20 mouse cellular contexts compared by ENCODE assay signal in genomic region chr17:74715128-74715527, GRCm38 (mm10). TPM values are rescaled to one million over a fixed set of nuclear protein-coding genes. Genes with fewer than 3 reads are reported as not detected.
DNase-seq lines count a peak whose midpoint lies in the region; ATAC-seq lines count a peak whose summit lies in the region.
"Had no signal": no experiment of that assay in that cellular context is flagged by ENCODE, and none has a peak within 500 bp of the region (broad histone marks: within the 10 kb centered on the region; RNA-seq: fewer than 3 reads in every experiment).

No protein-coding gene starts in this region.

- no peaks in the 10 kb centered on the region for H3K9me3 ChIP-seq in heart, embryonic 12.5 days (replicated peaks)
- no peaks in the 10 kb centered on the region for H3K9me3 ChIP-seq in heart, embryonic 10.5 days
- H3K9me3 ChIP-seq in megakaryocyte, embryonic 14.5 days: no peaks in the 10 kb centered on the region
- no peaks in the 10 kb centered on the region for H3K9me3 ChIP-seq in forebrain, embryonic 14.5 days (replicated peaks; ENCODE audit: control insufficient read depth, low read length)
- H3K9me3 ChIP-seq: G1E had no signal

- DNase-seq in heart, embryonic 10.5 days (ENCODE audit: low spot score): no peak
- DNase-seq in forebrain, embryonic 14.5 days (ENCODE audit: low spot score): no peak
- DNase-seq: adrenal gland, adult 2 months; adrenal gland, adult 8-10 months; adrenal gland, postnatal 10 days; adrenal gland, postnatal 14 days; adrenal gland, postnatal 25 days; adrenal gland, postnatal 36 days; B cell, adult 2 months; cerebellum, adult 11 months; cerebellum, adult 11-12 months; cerebellum, adult 18-20 months had no signal

- ATAC-seq in heart, embryonic 12.5 days (ENCODE audit: insufficient number of reproducible peaks, low FRiP score): 0 out of 2 replicates have a peak, but pooled peaks have one; percentile 7
- ATAC-seq in megakaryocyte, adult 5-6 weeks (ENCODE audit: poor library complexity, severe bottlenecking): no peak
- 0 out of 2 replicates have a peak, but pooled peaks have one; percentile 7 for ATAC-seq in granulocyte monocyte progenitor cell, adult 5-6 weeks (replicated peaks; ENCODE audit: poor library complexity, severe bottlenecking)
- ATAC-seq in forebrain, embryonic 14.5 days: no peak
- ATAC-seq: activated CD4-positive, CD25-positive, alpha-beta regulatory T cell, adult 4 months; CD4-positive, CD25-positive, alpha-beta regulatory T cell, adult 4 months; Patski had no signal

- H3K4me1 ChIP-seq in heart, embryonic 12.5 days (replicated peaks): 0 out of 2 replicates have a peak, but pooled peaks cover 5% of the 10 kb centered on the region
- H3K4me1 ChIP-seq in heart, embryonic 10.5 days: no peaks in the 10 kb centered on the region; the same call in 1 of the 2 replicates
- H3K4me1 ChIP-seq in megakaryocyte, embryonic 14.5 days: peaks cover 43% of the 10 kb centered on the region
- peaks cover 4% of the 10 kb centered on the region; the same call in 1 of the 2 replicates for H3K4me1 ChIP-seq in forebrain, embryonic 14.5 days (ENCODE audit: control insufficient read depth, insufficient read depth, low read length)

- no peak overlapping the region for H3K4me2 ChIP-seq in heart, embryonic 12.5 days
- no peak overlapping the region for H3K4me2 ChIP-seq in forebrain, embryonic 14.5 days (ENCODE audit: low read length)

- H3K27ac ChIP-seq in heart, embryonic 12.5 days (ENCODE audit: poor library complexity, severe bottlenecking): no peak overlapping the region
- H3K27ac ChIP-seq in heart, embryonic 10.5 days: no peak overlapping the region
- no peak overlapping the region for H3K27ac ChIP-seq in forebrain, embryonic 14.5 days (ENCODE audit: low read depth, low read length)

- peaks cover 8% of the 10 kb centered on the region; the same call in 1 of the 2 replicates for H3K27me3 ChIP-seq in heart, embryonic 12.5 days (replicated peaks)
- H3K27me3 ChIP-seq in heart, embryonic 10.5 days (ENCODE audit: insufficient read depth, poor library complexity, severe bottlenecking): no peaks in the 10 kb centered on the region
- H3K27me3 ChIP-seq in megakaryocyte, embryonic 14.5 days (replicated peaks): peaks cover 8% of the 10 kb centered on the region
- H3K27me3 ChIP-seq in forebrain, embryonic 14.5 days (replicated peaks; ENCODE audit: control insufficient read depth, insufficient read depth, low read length): no peaks in the 10 kb centered on the region
- H3K27me3 ChIP-seq: Patski had no signal

- 0 out of 2 replicates have a peak, but pooled peaks cover 7% of the 10 kb centered on the region for H3K36me3 ChIP-seq in heart, embryonic 12.5 days
- no peaks in the 10 kb centered on the region; the same call in 1 of the 2 replicates for H3K36me3 ChIP-seq in heart, embryonic 10.5 days
- peaks cover 1% of the 10 kb centered on the region for H3K36me3 ChIP-seq in megakaryocyte, embryonic 14.5 days (replicated peaks; ENCODE audit: low read length)
- H3K36me3 ChIP-seq in forebrain, embryonic 14.5 days (ENCODE audit: control insufficient read depth, insufficient read depth, low read length): no peaks in the 10 kb centered on the region

- 48% methylated on average over 3 of the region's 3 CpGs for WGBS in heart, embryonic 12.5 days
- 65% methylated on average over 3 of the region's 3 CpGs for WGBS in heart, embryonic 10.5 days
- 51% methylated on average over 3 of the region's 3 CpGs for WGBS in forebrain, embryonic 14.5 days

- no peak overlapping the region for H3K9ac ChIP-seq in heart, embryonic 12.5 days
- no peak overlapping the region for H3K9ac ChIP-seq in forebrain, embryonic 14.5 days (ENCODE audit: low read length)

- no peak overlapping the region for H3K4me3 ChIP-seq in heart, embryonic 12.5 days
- no peak overlapping the region for H3K4me3 ChIP-seq in heart, embryonic 10.5 days
- peak overlapping the region; percentile 51 for H3K4me3 ChIP-seq in megakaryocyte, embryonic 14.5 days (replicated peaks)
- no peak overlapping the region for H3K4me3 ChIP-seq in forebrain, embryonic 14.5 days (ENCODE audit: low read depth, low read length)

RNA-seq across cellular contexts. Expression of gene Ttc27, which starts 2.4 kb away (rescaled TPM):
- polyA plus RNA-seq in heart, embryonic 12.5 days (2016; fragmentation: Nextera tagmentation; extraction: Ambion mirVana): 14.4 and 18.9 TPM in 2 replicates
- 17.2 and 23.6 TPM in 2 replicates for polyA plus RNA-seq in heart, embryonic 10.5 days (2016; fragmentation: Nextera tagmentation; extraction: Ambion mirVana)
- polyA plus RNA-seq in megakaryocyte, embryonic 14.5 days (2012; ENCODE audit: insufficient read depth, low replicate concordance): 6.8 TPM in 1 of 2 replicates, not detected in the other
- 6.7 and 14.0 TPM in 2 replicates for total RNA-seq in megakaryocyte, adult 5-6 weeks (2015)
- 13.7 and 28.7 TPM in 2 replicates for total RNA-seq in megakaryocyte, adult 5-6 weeks (2017)
- total RNA-seq in granulocyte monocyte progenitor cell, adult 5-6 weeks (2014; fragmentation: Nextera tagmentation): 35.7 and 38.0 TPM in 2 replicates
- total RNA-seq in granulocyte monocyte progenitor cell, adult 5-6 weeks (2017): 46.6 and 63.4 TPM in 2 replicates
- 19.7 and 20.7 TPM in 2 replicates for polyA plus RNA-seq in forebrain, embryonic 14.5 days (2014; fragmentation: Nextera tagmentation; extraction: Ambion mirVana)

Comparison
In these comparisons a context has a peak if more than half of its experiments do, and no peak if none do; other contexts are left out.
1. ATAC-seq: peak in heart, embryonic 12.5 days (single experiment) and granulocyte monocyte progenitor cell, adult 5-6 weeks (single experiment); none in megakaryocyte, adult 5-6 weeks (single experiment) and forebrain, embryonic 14.5 days (single experiment).